Mouse (Mus musculus): ENCODE data around the gene Rnf223. TPM values are rescaled to one million over a fixed set of nuclear protein-coding genes. Genes with fewer than 3 reads are reported as not detected.

The Rnf223 gene
- total RNA-seq (2015) (0.22 and 0.27 TPM in 2 replicates), total RNA-seq (2017) (0.25 TPM in 1 of 2 replicates, not detected in the other)

GRCm38 (mm10) chr4:156130436-156130835 is at the start of gene Rnf223:
Rnf223 (plus strand) TSS chr4:156130513.
- no peak for ATAC-seq (replicated peaks; ENCODE audit: poor library complexity)

GRCm38 (mm10) chr4:156082621-156083234 is 47.6 kb upstream of the Rnf223 start:
- peak; percentile 51 for ATAC-seq (replicated peaks; ENCODE audit: poor library complexity)

- no peak for ATAC-seq (replicated peaks; ENCODE audit: poor library complexity)
These were observed 47.0 kb upstream of the Rnf223 start for GRCm38 (mm10) chr4:156083348-156083747.

- no peak for ATAC-seq (replicated peaks; ENCODE audit: poor library complexity)
These were observed 46.0 kb upstream of the Rnf223 start for GRCm38 (mm10) chr4:156084096-156084879.

- no peak for ATAC-seq (replicated peaks; ENCODE audit: poor library complexity)
These were observed 45.1 kb upstream of the Rnf223 start for GRCm38 (mm10) chr4:156085256-156085655.

- peak; percentile 92 for ATAC-seq (replicated peaks; ENCODE audit: poor library complexity)
These were observed 42.8 kb upstream of the Rnf223 start for GRCm38 (mm10) chr4:156087398-156088087.

GRCm38 (mm10) chr4:156091236-156091635 is 39.1 kb upstream of the Rnf223 start:
- no peak for ATAC-seq (replicated peaks; ENCODE audit: poor library complexity)

- no peak for ATAC-seq (replicated peaks; ENCODE audit: poor library complexity)
These were observed 37.5 kb upstream of the Rnf223 start for GRCm38 (mm10) chr4:156092765-156093164.

- ATAC-seq (replicated peaks; ENCODE audit: poor library complexity), result no peak
These were observed 36.6 kb upstream of the Rnf223 start for GRCm38 (mm10) chr4:156093758-156094157.

- ATAC-seq (replicated peaks; ENCODE audit: poor library complexity), result no peak
These were observed 34.1 kb upstream of the Rnf223 start for GRCm38 (mm10) chr4:156096191-156096590.

GRCm38 (mm10) chr4:156097770-156098366 is 32.4 kb upstream of the Rnf223 start:
- ATAC-seq (replicated peaks; ENCODE audit: poor library complexity), result no peak

- no peak for ATAC-seq (replicated peaks; ENCODE audit: poor library complexity)
These were observed 30.9 kb upstream of the Rnf223 start for GRCm38 (mm10) chr4:156099427-156099826.

GRCm38 (mm10) chr4:156100501-156100900 is 29.8 kb upstream of the Rnf223 start:
- no peak for ATAC-seq (replicated peaks; ENCODE audit: poor library complexity)

GRCm38 (mm10) chr4:156101481-156101903 is 28.8 kb upstream of the Rnf223 start:
- peak; percentile 46; the same call in 1 of the 2 replicates for ATAC-seq (replicated peaks; ENCODE audit: poor library complexity)

GRCm38 (mm10) chr4:156103342-156103741 is 27.0 kb upstream of the Rnf223 start:
- ATAC-seq (replicated peaks; ENCODE audit: poor library complexity), result no peak

- ATAC-seq (replicated peaks; ENCODE audit: poor library complexity), result peak; percentile 33
These were observed 21.4 kb upstream of the Rnf223 start for GRCm38 (mm10) chr4:156108606-156109546.

GRCm38 (mm10) chr4:156109570-156110331 is 20.6 kb upstream of the Rnf223 start, which contains the start of gene 9430015G10Rik:
9430015G10Rik (plus strand) TSS chr4:156109982.
- peak; percentile 90 for ATAC-seq (replicated peaks; ENCODE audit: poor library complexity)

GRCm38 (mm10) chr4:156124077-156124476 is 6.2 kb upstream of the Rnf223 start:
- ATAC-seq (replicated peaks; ENCODE audit: poor library complexity), result no peak

GRCm38 (mm10) chr4:156125393-156125792 is 4.9 kb upstream of the Rnf223 start:
- ATAC-seq (replicated peaks; ENCODE audit: poor library complexity), result no peak

Data from megakaryocyte progenitor cell, adult 5-6 weeks (primary cell).